Mouse (Mus musculus) myocyte (in vitro differentiated cells): ENCODE measurements around the gene Pkp1.

ENCODE experiments used
- E2F4 ChIP-seq: IDR thresholded peaks from one replicate; pipeline ENCODE4 v1.6.1; 2011; ENCODE audit warnings: mild to moderate bottlenecking, control low read depth, moderate library complexity; ENCODE audit not compliant: insufficient read depth
- MAX ChIP-seq: IDR thresholded peaks from one replicate; pipeline ENCODE4 v1.6.1; 2011; ENCODE audit warnings: low read depth, mild to moderate bottlenecking, control low read depth
- MYOD1 ChIP-seq, 3 experiments: IDR thresholded peaks; one replicate each; pipeline ENCODE4 v1.6.1; 2011; ENCODE audit warnings: control low read depth in 2 of 3, low read depth in 2 of 3, mild to moderate bottlenecking in 2 of 3, moderate library complexity in 1 of 3; ENCODE audit not compliant: insufficient read length in 2 of 3, control insufficient read depth in 1 of 3
- MYOG ChIP-seq, 3 experiments: IDR thresholded peaks; one replicate each; pipeline ENCODE4 v1.6.1; 2011; ENCODE audit warnings: control low read depth in 2 of 3, low read depth in 2 of 3, mild to moderate bottlenecking in 2 of 3; ENCODE audit not compliant: insufficient read length in 2 of 3, control insufficient read depth in 1 of 3, insufficient read depth in 1 of 3
- POLR2A ChIP-seq: IDR thresholded peaks from one replicate; pipeline ENCODE4 v1.6.1; 2011; ENCODE audit warnings: low read depth, mild to moderate bottlenecking, control low read depth, moderate library complexity; ENCODE audit not compliant: insufficient read length
- REST ChIP-seq: IDR thresholded peaks from one replicate; pipeline ENCODE4 v1.6.1; 2011; ENCODE audit warnings: mild to moderate bottlenecking, control low read depth, moderate library complexity; ENCODE audit not compliant: insufficient read depth, insufficient read length
- TCF12 ChIP-seq: IDR thresholded peaks from one replicate; pipeline ENCODE4 v1.6.1; 2011; ENCODE audit warnings: mild to moderate bottlenecking, control low read depth; ENCODE audit not compliant: poor library complexity, insufficient read depth, severe bottlenecking
- USF1 ChIP-seq: IDR thresholded peaks from one replicate; pipeline ENCODE4 v1.6.1; 2011; ENCODE audit warnings: low read depth, mild to moderate bottlenecking, control low read depth, moderate library complexity

GRCm38 (mm10) chr1:135918644-135919407, at the start of gene Pkp1:
- TF ChIP-seq MYOD1 (IDR thresholded peaks at IDR 0.05; ENCODE audit: control insufficient read depth in 1 of 3, insufficient read length in 2 of 3, low read depth in 2 of 3) (peak in 1 of 3 experiments; percentile 52), POLR2A (peak; percentile 97), E2F4 (no peak), MYOG (IDR thresholded peaks at IDR 0.05; ENCODE audit: control insufficient read depth in 1 of 3, insufficient read depth in 1 of 3, insufficient read length in 2 of 3, low read depth in 2 of 3) (peak in 1 of 3 experiments; percentile 69), USF1 (no peak), REST (no peak), MAX (no peak), TCF12 (no peak)
